Mouse (Mus musculus) lung, postnatal 36 days (tissue): ENCODE measurements around the gene Sumo3.
A peak's percentile ranks its signal among the peaks of the same experiment; 100 is the strongest.

ENCODE experiments used
- DNase-seq: peaks from one replicate; pipeline ENCODE4 v3.0.0; 2022; ENCODE audit warnings: mixed read lengths

Sumo3 gene

DNA sequence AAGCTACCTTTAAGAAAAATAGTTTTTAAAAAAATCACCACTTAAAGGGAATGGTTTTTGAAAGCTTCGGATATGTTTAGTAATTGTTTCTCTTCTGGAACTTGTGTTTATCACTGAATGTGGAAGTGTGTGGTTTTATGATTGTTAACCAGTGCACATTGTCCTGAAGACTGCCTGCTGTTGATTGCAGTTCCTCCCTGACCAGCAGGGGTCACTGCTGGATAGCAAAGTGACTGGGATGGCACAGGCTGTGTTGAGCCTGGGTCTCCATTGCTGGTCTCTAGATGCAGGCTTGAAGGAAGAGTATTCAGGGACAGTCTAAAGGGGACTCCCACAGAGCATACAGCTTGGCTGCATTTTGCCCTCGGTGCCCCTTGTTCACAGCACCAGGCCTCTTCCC lies 21.6 kb downstream of the Sumo3 start:
- peak; percentile 93 for DNase-seq

DNA sequence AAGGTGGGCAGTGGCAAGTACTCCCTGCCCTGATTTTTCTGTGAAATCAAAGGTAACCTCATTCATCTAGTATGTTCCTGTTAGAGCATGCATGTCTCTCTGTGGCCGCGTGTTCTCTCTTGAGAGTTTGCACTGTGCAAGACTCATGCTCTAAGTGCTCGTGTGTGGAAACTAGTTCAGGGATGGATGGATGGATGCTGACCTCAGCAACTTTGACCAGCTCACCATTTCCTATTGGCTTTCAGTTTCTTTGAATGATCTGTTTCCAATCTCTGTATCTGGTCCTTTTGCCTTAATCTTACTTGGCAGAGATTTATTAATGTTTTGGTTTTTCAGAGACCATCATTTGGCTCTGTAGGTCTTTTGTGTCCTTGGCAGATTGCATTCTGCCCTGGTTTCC lies 23.3 kb downstream of the Sumo3 start:
- DNase-seq: no peak

- DNase-seq: no peak
Measured at GRCm38 (mm10) chr10:77629970-77630369, 24.1 kb downstream of the Sumo3 start.

GRCm38 (mm10) chr10:77634016-77634415 lies 28.1 kb downstream of the Sumo3 start:
- no peak for DNase-seq

DNA sequence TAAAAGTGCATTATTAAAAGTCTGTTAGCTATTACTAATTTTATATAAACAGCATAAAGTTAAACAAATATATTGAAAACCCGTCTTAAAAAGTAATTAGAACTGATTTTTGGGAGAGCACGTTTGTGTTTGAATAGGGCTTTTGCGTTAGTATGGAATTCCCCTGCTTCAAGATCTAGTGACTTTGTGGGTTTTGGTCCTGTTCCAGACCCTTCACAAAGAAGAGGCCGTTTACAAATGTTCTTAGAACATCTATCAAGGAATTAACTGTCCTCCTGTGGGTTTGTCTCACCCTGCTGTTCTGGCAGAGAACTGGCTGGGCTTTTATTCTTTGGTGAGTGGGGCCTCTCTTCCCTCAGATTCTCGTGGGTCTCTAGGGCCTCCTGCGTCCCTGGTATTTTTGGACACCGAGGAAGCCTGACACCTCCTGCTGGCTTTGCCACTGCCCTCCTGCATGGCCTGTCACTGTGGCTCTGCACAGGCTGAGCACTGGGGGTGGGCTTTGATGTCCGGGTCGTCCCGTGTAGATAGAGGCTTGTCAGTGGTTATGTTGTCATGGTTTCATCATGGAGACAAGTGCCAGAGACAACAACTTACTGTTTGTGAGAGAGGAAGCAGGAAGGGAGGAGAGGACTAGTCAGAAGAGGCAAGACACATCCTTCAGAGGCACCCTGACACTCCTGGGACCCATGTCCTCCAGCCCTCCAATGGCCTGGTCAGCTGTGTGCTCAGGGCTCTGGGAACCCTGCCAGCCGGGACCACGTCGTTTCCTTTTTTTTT lies 28.7 kb downstream of the Sumo3 start:
- no peak for DNase-seq

- DNase-seq: no peak
Measured at GRCm38 (mm10) chr10:77636234-77636922, 30.5 kb downstream of the Sumo3 start.

GRCm38 (mm10) chr10:77638956-77639355 lies 33.1 kb downstream of the Sumo3 start:
- no peak for DNase-seq

DNA sequence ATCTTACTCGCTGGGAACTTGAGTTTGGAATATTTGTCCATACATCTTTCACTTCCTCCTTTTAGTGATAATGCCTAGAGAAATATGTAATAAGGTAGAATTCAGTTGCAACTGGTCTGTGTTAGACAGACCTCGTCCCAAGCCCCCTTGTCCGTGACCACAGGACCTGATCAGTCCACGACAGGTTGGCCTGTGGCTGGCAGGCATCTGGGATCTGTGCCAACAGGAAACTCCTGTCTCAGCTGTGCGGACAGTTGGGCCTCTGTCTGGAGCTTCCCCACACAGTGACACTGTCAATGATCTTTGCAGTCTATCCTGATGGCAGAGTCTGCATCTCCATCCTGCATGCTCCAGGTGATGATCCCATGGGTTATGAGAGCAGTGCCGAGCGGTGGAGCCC lies 37.3 kb downstream of the Sumo3 start:
- DNase-seq: no peak

GRCm38 (mm10) chr10:77645571-77645970 lies 39.7 kb downstream of the Sumo3 start:
- no peak for DNase-seq

DNA sequence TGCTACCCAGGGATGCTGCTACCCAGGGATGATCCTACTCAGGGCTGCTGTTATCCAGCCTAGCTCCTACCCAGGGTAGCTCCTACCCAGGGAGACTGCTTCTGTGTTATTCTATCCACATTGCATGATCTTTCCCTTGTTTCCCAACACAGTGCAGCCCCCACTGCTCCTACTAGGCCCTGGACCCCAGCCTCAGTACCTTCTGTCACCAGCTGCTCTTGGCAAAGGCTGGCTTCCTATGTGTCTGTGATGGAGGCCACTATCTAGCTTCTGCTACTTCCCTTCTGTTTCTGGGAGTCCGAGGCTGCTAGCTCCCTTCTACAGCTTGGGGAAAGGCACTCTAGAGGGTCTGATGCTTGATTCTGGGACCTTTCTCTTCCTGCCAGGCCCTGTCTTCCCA lies 41.6 kb downstream of the Sumo3 start:
- DNase-seq: no peak

DNA sequence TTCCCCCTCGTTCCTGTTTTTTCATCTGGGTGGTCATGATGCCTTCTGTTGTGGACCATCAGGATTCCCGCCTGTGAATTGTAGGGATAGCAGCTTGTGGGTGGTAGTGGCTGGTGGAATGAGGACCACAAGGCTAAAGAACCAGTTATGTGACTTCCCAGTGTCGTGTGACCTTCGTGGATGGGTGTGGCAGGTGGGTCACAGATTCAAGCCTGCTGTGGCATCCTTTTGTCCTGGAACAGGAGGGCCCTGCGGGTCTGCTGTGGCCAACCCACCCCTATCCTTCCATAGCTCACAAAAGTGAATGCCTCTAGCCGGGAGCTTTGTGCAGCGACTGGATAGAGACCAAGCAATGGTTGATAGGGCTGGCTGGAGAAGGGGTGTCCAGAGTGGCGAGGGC lies 42.0 kb downstream of the Sumo3 start:
- no peak for DNase-seq

- DNase-seq: no peak
Measured at GRCm38 (mm10) chr10:77652046-77652445, 46.1 kb downstream of the Sumo3 start.

- DNase-seq: peak; percentile 71
Measured at GRCm38 (mm10) chr10:77658286-77658994, 52.5 kb downstream of the Sumo3 start.

DNA sequence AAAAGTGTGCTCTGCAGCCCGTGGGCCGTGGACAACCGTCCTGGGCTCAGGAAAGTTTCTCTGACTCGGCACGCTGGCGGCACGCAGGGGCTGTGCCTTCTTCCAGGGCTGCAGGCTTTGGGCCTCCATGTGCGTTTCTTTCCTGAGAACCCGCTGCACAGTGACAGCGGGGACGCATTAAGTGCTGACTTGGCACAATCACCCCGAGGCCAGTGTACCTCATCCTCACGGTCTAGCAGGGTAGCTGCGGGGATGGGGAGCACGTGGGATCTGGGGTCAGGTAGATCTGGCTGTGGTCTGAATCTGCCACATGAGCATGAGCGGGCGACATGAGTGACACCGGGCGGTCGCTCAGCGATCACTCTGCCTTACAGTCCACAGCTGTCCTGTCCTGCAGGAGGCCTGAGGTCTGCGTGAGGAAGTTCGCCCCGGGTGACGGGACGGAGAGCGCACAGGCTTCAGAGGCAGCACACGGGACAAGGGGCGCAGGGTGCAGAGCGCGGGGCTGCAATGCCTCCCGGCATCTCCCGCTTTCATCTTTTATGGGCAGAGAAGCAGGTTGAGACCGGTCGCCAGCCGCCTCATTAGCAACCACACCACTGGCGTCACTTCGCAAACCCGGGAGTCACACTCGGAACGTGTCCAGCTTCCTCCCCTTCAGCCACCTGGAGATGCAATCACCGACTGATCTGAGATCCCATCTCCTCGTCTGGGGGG lies 58.2 kb downstream of the Sumo3 start:
- no peak for DNase-seq

DNA sequence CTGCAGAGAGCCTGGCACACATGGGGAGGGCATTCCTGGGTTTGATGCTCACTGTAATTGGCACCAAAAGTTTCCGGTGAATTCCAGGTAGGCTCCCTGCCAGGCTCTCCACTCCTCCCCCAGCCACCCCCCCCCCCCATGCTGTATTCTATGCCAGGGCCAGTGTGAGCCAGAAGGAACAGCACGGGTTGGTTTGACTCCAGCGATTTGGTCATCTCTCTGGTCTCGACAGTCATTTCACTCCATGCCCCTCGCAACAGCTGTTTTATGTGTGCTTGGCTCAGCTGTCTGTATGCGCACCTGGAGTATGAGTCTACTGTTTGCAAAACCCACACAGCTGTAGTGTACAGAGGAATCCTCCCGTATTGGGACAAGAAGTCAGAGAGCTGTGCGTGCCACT lies 60.4 kb downstream of the Sumo3 start:
- DNase-seq: no peak

GRCm38 (mm10) chr10:77667402-77667801 lies 61.5 kb downstream of the Sumo3 start:
- DNase-seq: no peak
